Mouse (Mus musculus) right cerebral cortex, postnatal 14 days (tissue): ENCODE measurements around the gene Gtpbp1.

Source experiments
- DNase-seq: peaks from one replicate; pipeline ENCODE4 v3.0.0; 2022

Gtpbp1 gene

DNA sequence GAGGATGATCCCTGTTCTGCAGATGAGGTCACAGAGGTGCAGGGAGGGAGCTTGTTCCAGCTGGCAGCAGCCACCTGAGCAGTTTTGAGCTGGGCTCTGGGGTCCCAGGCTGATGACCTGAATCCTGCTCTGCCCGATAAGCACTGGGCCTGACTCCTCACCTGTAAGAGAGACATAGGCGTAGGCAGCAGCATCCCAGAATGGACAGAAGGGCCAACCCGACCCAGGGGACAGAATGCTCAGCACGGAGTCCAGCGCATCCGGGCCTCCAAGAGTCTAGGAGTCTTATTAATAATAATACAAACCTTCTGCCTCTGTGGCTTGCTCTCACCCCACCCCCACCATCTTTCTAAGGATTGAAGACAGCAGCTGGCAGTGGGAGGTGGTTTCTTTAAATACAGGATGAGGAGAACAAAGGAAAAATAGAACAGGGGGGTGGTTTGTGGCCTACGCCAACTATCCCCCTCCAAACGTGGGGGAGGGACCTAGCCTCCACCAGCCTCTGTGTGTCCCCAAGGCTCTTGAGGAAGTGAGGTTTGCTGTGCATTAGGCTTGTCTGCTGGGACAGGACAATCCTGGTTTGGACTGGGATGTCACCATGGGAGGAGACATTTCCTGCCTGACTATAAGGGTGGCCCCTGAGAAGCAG, 65.5 kb downstream of the Gtpbp1 start:
- DNase-seq: peak; percentile 24

- no peak for DNase-seq
Observed at GRCm38 (mm10) chr15:79757118-79757517, 66.5 kb downstream of the Gtpbp1 start.

DNA sequence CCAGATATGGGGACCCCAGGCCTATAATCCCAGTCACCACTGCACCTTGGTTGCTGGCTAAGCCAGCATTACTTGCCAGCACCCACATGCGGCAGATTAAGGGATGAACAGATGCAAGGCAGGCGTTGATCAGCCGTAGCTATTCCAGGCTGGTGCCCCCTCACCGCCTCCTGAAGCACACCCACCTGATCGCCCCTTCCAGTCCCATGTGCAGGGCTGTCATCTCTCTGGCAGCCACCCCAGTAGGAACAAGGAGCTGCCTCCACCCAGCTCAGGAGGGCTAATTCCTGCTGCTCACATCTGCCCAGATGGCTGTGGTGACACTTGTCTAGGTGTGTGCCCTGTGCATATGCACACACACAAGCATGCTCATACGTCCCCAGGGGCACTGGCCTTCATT, 70.3 kb downstream of the Gtpbp1 start:
- DNase-seq: no peak

DNA sequence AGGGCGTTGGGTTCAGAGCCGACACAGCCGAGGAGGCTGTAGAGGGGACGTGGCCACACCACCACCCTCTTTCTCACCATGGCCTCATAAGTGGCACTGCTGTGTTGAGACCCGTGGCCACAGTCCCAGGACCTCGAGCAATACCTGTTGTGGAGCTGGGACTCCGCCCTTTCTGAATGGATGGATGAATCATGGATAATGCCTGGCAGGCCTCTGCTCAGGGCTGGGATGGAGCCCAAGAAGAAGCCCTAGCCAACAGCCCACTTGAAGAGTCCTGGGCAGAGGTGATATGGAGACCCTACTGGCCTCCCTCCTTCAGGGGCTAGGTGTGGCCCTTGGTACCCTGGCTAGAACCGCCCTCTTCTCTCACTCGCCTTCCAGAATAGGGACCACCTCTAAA, 72.4 kb downstream of the Gtpbp1 start:
- no peak for DNase-seq

GRCm38 (mm10) chr15:79763601-79764246, 73.1 kb downstream of the Gtpbp1 start:
- no peak for DNase-seq

- no peak for DNase-seq
Observed at GRCm38 (mm10) chr15:79764539-79765267, 74.1 kb downstream of the Gtpbp1 start.

DNA sequence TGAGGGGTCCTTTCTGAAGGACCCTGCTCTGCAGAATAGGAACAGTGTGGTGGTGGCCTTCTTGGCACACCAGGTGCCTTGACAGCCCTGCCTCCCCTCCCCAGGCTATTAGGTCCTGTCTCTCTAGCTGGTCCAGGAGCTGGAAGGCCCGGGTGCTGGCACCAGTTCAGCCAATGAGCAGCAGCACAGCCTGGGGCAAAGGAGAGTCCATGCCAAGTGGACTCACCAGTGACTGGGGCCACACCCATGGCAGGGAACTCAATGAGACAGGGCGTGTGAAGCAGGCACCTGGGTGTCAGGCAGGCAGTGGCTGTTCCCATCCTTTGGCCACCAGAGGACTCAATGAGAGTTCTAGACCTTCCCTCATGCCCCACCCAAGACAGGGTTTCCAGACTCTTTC, 74.7 kb downstream of the Gtpbp1 start:
- no peak for DNase-seq

DNA sequence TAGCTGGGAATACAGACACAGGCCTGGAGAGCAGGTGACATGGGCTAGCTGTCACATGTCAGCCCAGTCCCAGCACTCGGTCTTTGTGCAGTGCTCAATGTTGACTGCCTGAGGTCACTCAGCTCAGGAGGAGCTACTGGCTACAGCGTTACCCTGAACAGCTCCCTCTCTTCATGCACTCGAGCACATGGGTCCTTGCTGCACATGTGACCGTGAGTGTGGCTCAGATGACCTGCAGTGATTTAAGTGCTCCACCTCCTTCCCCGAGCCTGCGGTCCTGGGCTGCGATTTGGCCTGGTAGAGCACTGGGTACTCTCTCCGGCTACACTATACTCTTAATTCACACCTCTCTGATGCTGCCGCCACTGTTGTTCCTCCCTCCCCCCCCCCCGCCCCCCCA, 75.5 kb downstream of the Gtpbp1 start:
- no peak for DNase-seq

- DNase-seq: no peak
Observed at GRCm38 (mm10) chr15:79766586-79767071, 76.0 kb downstream of the Gtpbp1 start.

- no peak for DNase-seq
Observed at GRCm38 (mm10) chr15:79767327-79767961, 76.8 kb downstream of the Gtpbp1 start.

DNA sequence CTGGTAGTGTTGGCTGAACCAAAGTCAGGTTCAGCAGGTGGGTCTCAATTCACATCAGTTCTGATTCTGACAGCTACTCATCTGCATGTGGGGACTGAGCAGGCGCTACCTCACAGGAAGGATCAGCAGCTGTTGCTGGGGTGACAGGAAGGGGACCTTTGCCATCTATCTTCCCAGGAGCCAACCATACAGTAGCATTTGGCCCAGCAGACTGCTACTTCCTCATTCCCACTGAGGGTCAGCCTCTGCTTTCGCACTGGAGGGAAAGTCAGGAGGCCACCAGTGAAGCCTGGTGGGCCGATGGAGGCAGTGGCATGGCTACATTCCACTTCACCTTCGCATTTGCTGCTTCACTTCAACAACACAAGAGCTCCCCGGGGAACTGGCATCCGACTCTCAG, 77.7 kb downstream of the Gtpbp1 start:
- DNase-seq: no peak

DNA sequence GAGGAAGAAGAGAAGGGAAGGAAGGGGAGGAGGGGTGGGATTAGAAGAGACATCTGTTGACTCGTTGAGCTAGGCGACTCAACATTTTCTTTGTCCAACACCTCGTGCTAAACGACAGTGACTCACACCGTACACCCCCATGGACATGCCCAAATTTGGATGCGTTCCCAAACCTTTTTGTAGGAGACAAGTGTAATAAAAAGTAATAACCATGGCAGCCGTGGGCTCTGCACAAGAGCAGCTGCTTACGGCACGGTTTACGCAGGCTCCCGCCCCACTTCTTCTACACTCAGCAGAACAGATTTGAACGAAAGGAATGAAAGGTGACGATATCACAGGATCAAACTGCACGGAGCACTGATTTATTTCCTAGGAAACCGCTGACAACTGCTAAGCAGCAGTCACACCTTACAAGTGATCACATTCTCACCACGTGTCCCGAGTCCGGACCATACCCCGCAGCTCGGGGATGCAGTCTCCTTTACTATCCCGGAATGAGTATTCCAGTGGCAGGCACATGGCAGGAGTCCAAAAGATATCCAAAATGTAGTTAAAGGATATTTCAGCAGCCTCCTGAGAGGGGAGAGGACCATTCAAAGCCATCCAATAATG, 80.1 kb downstream of the Gtpbp1 start:
- DNase-seq: no peak
